Mouse (Mus musculus) forebrain, embryonic 11.5 days (tissue): ENCODE data around the gene Igf2. TPM values are rescaled to one million over a fixed set of nuclear protein-coding genes. Genes with fewer than 3 reads are reported as not detected.

Experiments
- ATAC-seq: fragments of 200-750 bp; cut with Nextera tagmentation; replicated peaks from 2 replicates; pipeline ENCODE4 v1.8.0; 2017; ENCODE audit warnings: moderate TSS enrichment; ENCODE audit not compliant: low FRiP score
- DNase-seq: peaks from one replicate; pipeline ENCODE4 v3.0.0-alpha.2; 2017; ENCODE audit warnings: low spot score
- H3K27ac ChIP-seq: fragments of 300-500 bp; sonication (generic); 2 replicates; pipeline ENCODE4 v1.5.1; 2014; ENCODE audit warnings: low read depth, low read length
- H3K27me3 ChIP-seq: fragments of 300-500 bp; sonication (generic); 2 replicates; pipeline ENCODE4 v1.6.1; 2014; ENCODE audit warnings: mild to moderate bottlenecking, low read length, mixed read lengths; ENCODE audit not compliant: control insufficient read depth, insufficient read depth
- H3K36me3 ChIP-seq: fragments of 300-500 bp; sonication (generic); 2 replicates; pipeline ENCODE4 v1.6.1; 2014; ENCODE audit warnings: mild to moderate bottlenecking, low read length, moderate library complexity, mixed read lengths; ENCODE audit not compliant: control insufficient read depth, insufficient read depth
- H3K4me1 ChIP-seq: fragments of 300-500 bp; sonication (generic); replicated peaks from 2 replicates; pipeline ENCODE4 v1.6.1; 2014; ENCODE audit warnings: low read length, mixed read lengths; ENCODE audit not compliant: control insufficient read depth, insufficient read depth
- H3K4me2 ChIP-seq: fragments of 300-500 bp; sonication (generic); 2 replicates; pipeline ENCODE4 v1.6.1; 2014; ENCODE audit warnings: low read depth, mild to moderate bottlenecking, low read length, moderate library complexity, mixed read lengths; ENCODE audit not compliant: severe bottlenecking
- H3K4me3 ChIP-seq: fragments of 300-500 bp; sonication (generic); 2 replicates; pipeline ENCODE4 v1.5.1; 2014; ENCODE audit warnings: low read depth, low read length
- H3K9ac ChIP-seq: fragments of 300-500 bp; sonication (generic); 2 replicates; pipeline ENCODE4 v1.6.1; 2014; ENCODE audit warnings: low read length
- H3K9me3 ChIP-seq: fragments of 300-500 bp; sonication (generic); 2 replicates; pipeline ENCODE4 v1.6.1; 2016; ENCODE audit warnings: low read length, mixed read lengths; ENCODE audit not compliant: control insufficient read depth
- WGBS: fragments of 180-500 bp; shearing (Covaris S2); extraction: QIAGEN DNeasy Blood & Tissue Kit; methylation state at CpG from one replicate; pipeline ENCODE4 v1.1.7; 2014; 5-methylcytosine and 5-hydroxymethylcytosine counted together
- microRNA counts: library from miRNA; unstranded; fragments of <30 nt; microRNA quantifications from one replicate; lab custom pipeline; 2015
- microRNA-seq: library from miRNA; unstranded; fragments of <30 nt; microRNA quantifications from one replicate; pipeline ENCODE4, GENCODE M21; 2016; ENCODE audit not compliant: insufficient number of aligned reads
- polyA plus RNA-seq: library from polyadenylated mRNA; unstranded; fragments of >200 nt; fragmentation: Nextera tagmentation; extraction: Ambion mirVana; gene quantifications from 2 replicates; pipeline ENCODE4 v1.2.1, GENCODE M21; 2014

Gene Igf2
- polyA plus RNA-seq, 1 experiment from 2014 or later: 121 TPM

DNA sequence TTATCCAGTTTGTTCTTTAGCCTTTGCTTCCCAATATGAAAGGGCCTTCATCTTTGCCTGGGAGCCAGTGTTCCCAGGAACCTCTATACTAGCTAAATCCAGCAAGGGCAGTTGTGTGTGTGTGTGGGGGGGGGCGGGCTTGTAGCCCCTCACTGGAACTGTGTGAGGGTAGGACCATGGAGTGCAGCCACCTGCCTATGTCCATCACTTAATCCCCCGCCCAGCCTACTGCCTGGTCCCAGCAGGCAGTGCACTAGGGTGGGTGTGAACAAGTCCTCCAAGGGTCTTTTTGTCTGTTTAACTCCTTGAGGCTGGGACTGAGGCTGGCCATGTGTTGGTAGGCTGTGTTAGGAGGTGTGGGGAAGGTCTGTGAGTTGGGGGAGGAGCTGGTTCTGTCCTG lies 53.5 kb downstream of the Igf2 start:
- 39% methylated on average over 2 of the region's 2 CpGs for WGBS
- Histone ChIP-seq H3K4me1 (peaks cover 6% of the 10 kb centered on the region; the same call in 1 of the 2 replicates), H3K27me3 (no peaks in the 10 kb centered on the region), H3K9ac (no peak overlapping the region), H3K27ac (no peak overlapping the region), H3K36me3 (no peaks in the 10 kb centered on the region), H3K4me2 (no peak overlapping the region), H3K4me3 (no peak overlapping the region), H3K9me3 (no peaks in the 10 kb centered on the region)
- ATAC-seq: no peak
- DNase-seq: no peak

DNA sequence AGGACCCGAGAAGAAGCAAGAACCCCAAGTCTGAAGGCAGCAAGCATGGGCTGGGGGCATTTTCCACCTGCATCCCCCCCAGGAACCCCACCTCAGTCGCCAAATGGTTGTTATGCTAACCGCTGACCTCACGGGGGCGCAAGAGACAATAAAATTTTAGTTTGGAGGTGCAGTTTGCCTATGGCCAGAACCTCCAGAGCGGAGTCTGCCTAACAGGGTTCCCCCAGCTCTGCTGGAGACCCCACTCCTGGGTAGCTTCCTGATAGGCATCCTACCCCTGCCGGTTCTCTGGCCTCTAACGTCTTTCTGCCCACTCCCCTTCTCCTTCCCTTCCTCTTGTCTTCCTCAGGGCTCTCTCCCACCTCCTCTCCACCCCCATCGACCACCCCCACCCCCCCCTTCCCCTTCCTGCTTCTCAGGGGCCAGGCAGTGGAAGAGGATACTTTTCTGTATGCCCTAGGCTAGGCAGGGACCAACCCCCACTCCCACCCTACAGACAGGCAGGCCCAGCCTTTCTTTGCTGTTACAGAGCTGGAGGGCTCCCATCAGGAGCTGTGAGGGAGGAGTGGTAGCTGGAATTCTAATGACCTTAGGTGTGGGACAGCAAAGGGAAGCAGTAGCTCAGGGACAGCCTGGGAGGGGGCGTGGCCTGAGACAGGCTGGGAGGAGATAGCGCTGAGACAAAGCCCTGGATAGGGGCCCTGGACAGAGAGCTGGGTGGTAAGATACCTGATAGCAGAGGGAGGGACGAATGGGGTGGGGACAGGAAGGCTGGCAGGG lies 55.8 kb downstream of the Igf2 start:
- Histone ChIP-seq H3K4me1 (peaks cover 6% of the 10 kb centered on the region; the same call in 1 of the 2 replicates), H3K9ac (peak overlapping the region; percentile 40), H3K9me3 (no peaks in the 10 kb centered on the region), H3K4me2 (peak overlapping the region; percentile 40), H3K27ac (peak overlapping the region; percentile 66), H3K27me3 (no peaks in the 10 kb centered on the region), H3K36me3 (no peaks in the 10 kb centered on the region), H3K4me3 (no peak overlapping the region)
- DNase-seq (peak; percentile 88), ATAC-seq (peak; percentile 90)
- WGBS: under 1% methylated on average over 12 of the region's 12 CpGs

DNA sequence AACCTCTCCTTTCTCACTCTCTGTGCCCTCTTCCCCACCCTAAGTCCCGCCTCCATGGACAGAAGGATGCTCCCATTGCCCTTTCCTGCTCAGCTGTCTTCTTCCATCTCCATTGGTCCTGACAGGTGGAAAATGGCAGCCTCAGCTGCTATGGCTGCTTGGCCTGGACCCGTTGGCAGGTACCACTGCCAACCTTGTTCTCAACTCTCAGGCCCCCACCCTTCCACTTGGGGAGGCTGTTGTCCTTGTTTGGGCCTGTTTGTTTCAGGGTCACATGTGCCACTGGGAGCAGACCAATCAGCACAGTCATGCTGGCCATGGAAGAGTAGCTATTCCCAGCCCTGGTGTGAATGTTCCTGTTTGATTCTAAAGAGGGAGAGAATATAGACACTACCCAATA lies 65.7 kb downstream of the Igf2 start:
- H3K27ac ChIP-seq: no peak overlapping the region
- DNase-seq: no peak
- WGBS: 80% methylated on average over 2 of the region's 2 CpGs
- H3K4me3 ChIP-seq: no peak overlapping the region
- H3K9me3 ChIP-seq: no peaks in the 10 kb centered on the region
- H3K36me3 ChIP-seq: no peaks in the 10 kb centered on the region
- no peaks in the 10 kb centered on the region for H3K27me3 ChIP-seq
- H3K9ac ChIP-seq: no peak overlapping the region
- ATAC-seq: no peak
- no peaks in the 10 kb centered on the region for H3K4me1 ChIP-seq
- no peak overlapping the region for H3K4me2 ChIP-seq

MicroRNAs within 50 kb of the gene (microRNA counts, 519-probe panel; counts per million panel counts)
- microRNA mmu-miR-483 (lab: Ali Mortazavi, UCI): 31.2 counts per million

Small RNA genes lying within 50 kb of the gene (microRNA-seq; reads per million reads assigned to microRNA genes)
- gene Mir483: 731 reads per million, percentile 64 among the genes with 10 or more reads in this experiment

Other genes with a start within 250 kb of the Igf2 start
- not detected in 2 replicates for gene Syt8, start 232.0 kb downstream of the Igf2 start, polyA plus RNA-seq
- gene Tnni2, start 225.0 kb downstream of the Igf2 start, polyA plus RNA-seq: 1.3 TPM in 1 of 2 replicates, not detected in the other
- gene Lsp1, start 206.0 kb downstream of the Igf2 start, polyA plus RNA-seq: 8.7 and 9.8 TPM in 2 replicates
- 1.00 and 1.0 TPM in 2 replicates for gene Tnnt3, start 168.0 kb downstream of the Igf2 start, polyA plus RNA-seq
- 18.3 and 18.7 TPM in 2 replicates for gene Mrpl23, start 134.1 kb downstream of the Igf2 start, polyA plus RNA-seq
- gene Gm49394, start 3.1 kb upstream of the Igf2 start, polyA plus RNA-seq: not detected in 2 replicates
- not detected in 2 replicates for gene Ins2, start 76.6 kb upstream of the Igf2 start, polyA plus RNA-seq